Mouse (Mus musculus): ENCODE measurements around the gene Vmn1r104. TPM values are rescaled to one million over a fixed set of nuclear protein-coding genes. Genes with fewer than 3 reads are reported as not detected.

Gene Vmn1r104
- not detected for polyA plus RNA-seq (2017; shearing (Covaris generic))

DNA sequence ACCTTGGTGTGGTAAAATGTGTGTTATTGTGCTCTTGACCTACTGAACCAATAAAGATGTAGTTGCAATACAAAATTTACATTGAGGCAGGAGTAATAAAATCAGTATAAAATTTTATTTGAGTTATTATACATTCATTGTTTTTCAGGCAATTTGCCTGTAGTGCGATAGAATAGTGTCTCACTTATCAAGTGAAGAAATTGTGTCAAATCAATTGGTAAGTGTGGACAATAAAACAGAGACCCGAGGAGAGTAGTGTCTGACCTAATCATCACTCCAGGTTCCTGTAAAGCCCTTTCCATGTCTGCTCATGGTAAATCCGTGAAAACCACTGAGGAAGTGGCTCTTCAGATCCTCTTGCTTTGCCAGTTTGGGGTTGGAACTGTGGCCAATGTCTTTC lies at the start of gene Vmn1r104:
Vmn1r104 (plus strand) TSS at position 301 of the 400 bp plus-strand sequence.

DNA sequence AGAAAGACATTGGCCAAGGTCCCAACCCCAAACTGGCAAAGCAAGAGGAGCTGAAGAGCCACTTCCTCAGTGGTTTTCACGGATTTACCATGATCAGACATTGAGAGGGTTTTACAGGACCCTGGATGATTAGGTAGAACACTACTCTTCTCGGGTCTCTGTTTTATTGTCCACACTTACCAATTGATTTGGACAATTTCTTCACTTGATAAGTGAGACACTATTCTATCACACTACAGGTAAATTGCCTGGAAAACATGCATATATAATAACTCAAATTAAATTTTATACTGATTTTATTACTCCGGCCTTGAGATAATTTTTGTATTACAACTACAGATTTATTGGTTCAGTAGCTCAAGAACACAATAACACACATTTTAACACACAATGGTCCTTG lies 23.2 kb upstream of the Vmn1r104 start, which contains the start of gene Vmn1r103:
Vmn1r103 (minus strand) TSS at position 101 of the 400 bp plus-strand sequence.

DNA sequence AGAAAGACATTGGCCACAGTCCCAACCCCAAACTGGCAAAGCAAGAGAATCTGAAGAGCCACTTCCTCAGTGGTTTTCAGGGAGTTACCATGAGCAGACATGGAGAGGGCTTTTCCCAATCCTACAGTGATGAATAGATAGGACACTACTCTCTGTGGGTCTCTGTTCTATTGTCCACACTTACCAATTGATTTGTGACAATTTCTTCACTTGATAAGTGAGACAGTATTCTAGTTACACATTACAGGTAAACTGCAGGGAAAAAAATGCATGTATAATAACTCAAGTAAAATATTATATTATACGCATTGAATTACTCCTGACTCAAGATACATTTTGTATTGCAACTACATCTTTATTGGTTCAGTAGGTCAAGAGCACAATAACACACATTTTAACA lies 12.0 kb downstream of the Vmn1r104 start, which contains the start of gene Gm5726:
Gm5726 (minus strand) TSS at position 101 of the 400 bp plus-strand sequence.

DNA sequence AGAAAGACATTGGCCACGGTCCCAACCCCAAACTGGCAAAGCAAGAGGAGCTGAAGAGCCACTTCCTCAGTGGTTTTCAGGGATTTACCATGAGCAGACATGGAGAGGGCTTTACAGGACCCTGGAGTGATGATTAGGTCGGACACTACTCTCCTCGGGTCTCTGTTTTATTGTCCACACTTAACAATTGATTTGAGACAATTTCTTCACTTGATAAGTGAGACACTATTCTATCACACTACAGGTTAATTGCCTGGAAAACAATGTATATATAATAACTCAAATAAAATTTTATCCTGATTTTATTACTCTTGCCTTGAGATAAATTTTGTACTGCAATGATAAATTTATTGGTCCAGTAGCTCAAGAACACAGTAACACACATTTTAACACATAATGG lies 42.5 kb downstream of the Vmn1r104 start, which contains the start of gene Gm4141:
Gm4141 (minus strand) TSS at position 101 of the 400 bp plus-strand sequence.

Other genes with a start within 250 kb of the Vmn1r104 start
- not detected for gene Gm4133, start 199.8 kb upstream of the Vmn1r104 start, polyA plus RNA-seq (2017; shearing (Covaris generic))
- gene Gm5728, start 158.4 kb upstream of the Vmn1r104 start, polyA plus RNA-seq (2017; shearing (Covaris generic)): not detected
- gene Vmn1r100, start 115.9 kb upstream of the Vmn1r104 start, polyA plus RNA-seq (2017; shearing (Covaris generic)): not detected
- not detected for gene Vmn1r101, start 91.2 kb upstream of the Vmn1r104 start, polyA plus RNA-seq (2017; shearing (Covaris generic))
- not detected for gene Gm10670, start 58.9 kb upstream of the Vmn1r104 start, polyA plus RNA-seq (2017; shearing (Covaris generic))
- not detected for gene Vmn1r103, start 23.3 kb upstream of the Vmn1r104 start, polyA plus RNA-seq (2017; shearing (Covaris generic))
- not detected for gene Gm5726, start 11.9 kb downstream of the Vmn1r104 start, polyA plus RNA-seq (2017; shearing (Covaris generic))
- gene Gm4141, start 42.4 kb downstream of the Vmn1r104 start, polyA plus RNA-seq (2017; shearing (Covaris generic)): not detected
- gene Gm4513, start 65.2 kb downstream of the Vmn1r104 start, polyA plus RNA-seq (2017; shearing (Covaris generic)): not detected
- not detected for gene Vmn1r107, start 135.1 kb downstream of the Vmn1r104 start, polyA plus RNA-seq (2017; shearing (Covaris generic))
- gene Vmn1r111, start 169.4 kb downstream of the Vmn1r104 start, polyA plus RNA-seq (2017; shearing (Covaris generic)): not detected
- not detected for gene Gm10668, start 196.8 kb downstream of the Vmn1r104 start, polyA plus RNA-seq (2017; shearing (Covaris generic))
- gene Vmn1r112, start 237.3 kb downstream of the Vmn1r104 start, polyA plus RNA-seq (2017; shearing (Covaris generic)): not detected